Mouse (Mus musculus) liver, embryonic 14.5 days (tissue): ENCODE measurements around the gene Stil. TPM values are rescaled to one million over a fixed set of nuclear protein-coding genes. Genes with fewer than 3 reads are reported as not detected.
"Not testable (repeated sequence)": the region's sequence is repeated elsewhere in the genome, so short reads cannot be mapped to it uniquely, and the experiment has no call there.

ENCODE experiments used
- ATAC-seq: fragments of 200-750 bp; cut with Nextera tagmentation; 2 replicates; pipeline ENCODE4 v1.8.0; 2017; ENCODE audit warnings: moderate number of reproducible peaks, mild to moderate bottlenecking, moderate library complexity; ENCODE audit not compliant: insufficient read depth
- DNase-seq, 3 experiments: peaks; one replicate each; pipeline ENCODE4 v3.0.0-alpha.2; 2012 to 2013; ENCODE audit warnings: low read depth in 3 of 3, low spot score in 3 of 3
- H3K27ac ChIP-seq: fragments of 300-500 bp; sonication (generic); 2 replicates; pipeline ENCODE4 v1.5.1; 2014; ENCODE audit warnings: moderate library complexity, mild to moderate bottlenecking, control low read depth, inconsistent platforms
- H3K27me3 ChIP-seq: fragments of 300-500 bp; sonication (generic); 2 replicates; pipeline ENCODE4 v1.6.1; 2014; ENCODE audit warnings: mild to moderate bottlenecking, low read length, moderate library complexity; ENCODE audit not compliant: control insufficient read depth, insufficient read depth
- H3K36me3 ChIP-seq: fragments of 300-500 bp; sonication (generic); replicated peaks from 2 replicates; pipeline ENCODE4 v1.6.1; 2014; ENCODE audit warnings: low read depth; ENCODE audit not compliant: control insufficient read depth, insufficient read depth
- H3K4me1 ChIP-seq, 2 experiments: fragments of 200-500 bp in 1 of 2; fragments of 300-500 bp in 1 of 2; sonication (generic) in 1 of 2; replicated peaks; 2 replicates each; pipeline ENCODE4 v1.6.1; 2012 to 2014; ENCODE audit warnings: antibody characterized with exemption in 1 of 2, inconsistent platforms in 1 of 2, low read length in 1 of 2; ENCODE audit not compliant: control insufficient read depth in 2 of 2, insufficient read depth in 2 of 2
- H3K4me2 ChIP-seq: fragments of 300-500 bp; sonication (generic); 2 replicates; pipeline ENCODE4 v1.6.1; 2014; ENCODE audit warnings: low read depth, mild to moderate bottlenecking, control low read depth, moderate library complexity
- H3K4me3 ChIP-seq, 2 experiments: fragments of 200-500 bp in 1 of 2; fragments of 300-500 bp in 1 of 2; sonication (generic) in 1 of 2; 2 replicates each; pipeline ENCODE4 v1.5.1; 2012 to 2014; ENCODE audit warnings: low read depth in 2 of 2, low read length in 2 of 2, mild to moderate bottlenecking in 2 of 2, control low read depth in 1 of 2, inconsistent platforms in 1 of 2, moderate library complexity in 1 of 2; ENCODE audit not compliant: insufficient read depth in 1 of 2
- H3K9ac ChIP-seq: fragments of 300-500 bp; sonication (generic); replicated peaks from 2 replicates; pipeline ENCODE4 v1.6.1; 2014; ENCODE audit warnings: mild to moderate bottlenecking, control low read depth, moderate library complexity
- H3K9me3 ChIP-seq: fragments of 300-500 bp; sonication (generic); 2 replicates; pipeline ENCODE4 v1.6.1; 2016; ENCODE audit warnings: low read length, mixed read lengths; ENCODE audit not compliant: control insufficient read depth
- CTCF ChIP-seq: IDR thresholded peaks from 2 replicates; pipeline ENCODE4 v1.5.1; 2016; ENCODE audit warnings: antibody characterized with exemption, low read depth, control low read depth
- EP300 ChIP-seq: IDR thresholded peaks from 2 replicates; pipeline ENCODE4 v1.6.1; 2016; ENCODE audit warnings: antibody characterized with exemption, low read depth
- WGBS: fragments of 180-500 bp; shearing (Covaris S2); extraction: QIAGEN DNeasy Blood & Tissue Kit; methylation state at CpG from one replicate; pipeline ENCODE4 v1.1.7; 2014; ENCODE audit not compliant: insufficient replicate concordance; 5-methylcytosine and 5-hydroxymethylcytosine counted together
- polyA plus RNA-seq, 2 experiments: library from polyadenylated mRNA; depleted of rRNA in 1 of 2; stranded (reverse) in 1 of 2; unstranded in 1 of 2; fragments of >200 nt; fragmentation: Nextera tagmentation in 1 of 2; extraction: Ambion mirVana in 1 of 2; gene quantifications; 2 replicates each; pipeline versions ENCODE4 v1.2.1 to v1.2.3; 2012 to 2014

Gene Stil
- polyA plus RNA-seq, 2 experiments, result 8.7 to 12.9 TPM

- no peak overlapping the region for H3K9ac ChIP-seq
These were observed 40.4 kb upstream of the Stil start for GRCm38 (mm10) chr4:114959533-114959932.

GRCm38 (mm10) chr4:114960881-114961280 lies 39.1 kb upstream of the Stil start:
- ATAC-seq, H3K4me2 ChIP-seq, H3K27me3 ChIP-seq, H3K27ac ChIP-seq, H3K9ac ChIP-seq, DNase-seq, H3K9me3 ChIP-seq, H3K4me3 ChIP-seq, H3K4me1 ChIP-seq: not testable (repeated sequence)
- H3K36me3 ChIP-seq, result peaks cover 21% of the 10 kb centered on the region
- 54% methylated on average over 2 of the region's 2 CpGs for WGBS

More at GRCm38 (mm10) chr4:114959533-114959932, 40.4 kb upstream of the Stil start:
- H3K4me3 ChIP-seq, result no peak overlapping the region
- H3K27me3 ChIP-seq, result no peaks in the 10 kb centered on the region
- TF ChIP-seq CTCF (no peak), EP300 (no peak)
- no peak overlapping the region for H3K27ac ChIP-seq
- ATAC-seq (no peak), DNase-seq (no peak)
- 86% methylated on average over 2 of the region's 2 CpGs for WGBS
- no peaks in the 10 kb centered on the region for H3K9me3 ChIP-seq
- no peak overlapping the region for H3K4me2 ChIP-seq
- no peaks in the 10 kb centered on the region for H3K4me1 ChIP-seq
- peaks cover 15% of the 10 kb centered on the region for H3K36me3 ChIP-seq

GRCm38 (mm10) chr4:114970736-114971135 lies 29.2 kb upstream of the Stil start:
- ATAC-seq, result no peak
- TF ChIP-seq EP300 (no peak), CTCF (no peak)
- no peak overlapping the region for H3K4me2 ChIP-seq
- H3K36me3 ChIP-seq, result peaks cover 15% of the 10 kb centered on the region
- H3K4me1 ChIP-seq, result no peaks in the 10 kb centered on the region
- no peak overlapping the region for H3K4me3 ChIP-seq
- no peaks in the 10 kb centered on the region for H3K27me3 ChIP-seq
- no peak overlapping the region for H3K27ac ChIP-seq
- DNase-seq, result no peak
- no peaks in the 10 kb centered on the region for H3K9me3 ChIP-seq
- WGBS, result 73% methylated on average over 5 of the region's 5 CpGs
- H3K9ac ChIP-seq, result no peak overlapping the region

- Histone ChIP-seq H3K27ac (no peak overlapping the region), H3K9me3 (no peaks in the 10 kb centered on the region), H3K4me1 (no peaks in the 10 kb centered on the region), H3K4me3 (no peak overlapping the region), H3K9ac (no peak overlapping the region), H3K4me2 (no peak overlapping the region), H3K27me3 (no peaks in the 10 kb centered on the region), H3K36me3 (peaks cover 5% of the 10 kb centered on the region; the same call in 1 of the 2 replicates)
- 85% methylated on average over 1 of the region's 1 CpGs for WGBS
- ATAC-seq (no peak), DNase-seq (no peak)
- TF ChIP-seq CTCF (no peak), EP300 (no peak)
These were observed 26.7 kb upstream of the Stil start for GRCm38 (mm10) chr4:114973229-114973740.

- TF ChIP-seq EP300, result no peak
- TF ChIP-seq CTCF, result no peak
- no peaks in the 10 kb centered on the region for H3K27me3 ChIP-seq
- no peak for DNase-seq
- no peak for ATAC-seq
- H3K4me3 ChIP-seq, result no peak overlapping the region
- H3K9ac ChIP-seq, result no peak overlapping the region
- 44% methylated on average over 1 of the region's 1 CpGs for WGBS
- no peaks in the 10 kb centered on the region; the same call in 1 of the 2 replicates for H3K36me3 ChIP-seq
- H3K4me2 ChIP-seq, result no peak overlapping the region
- H3K27ac ChIP-seq, result no peak overlapping the region
- H3K4me1 ChIP-seq, result peaks cover 10 to 12% of the 10 kb centered on the region in 2 experiments
- H3K9me3 ChIP-seq, result no peaks in the 10 kb centered on the region
These were observed 17.3 kb upstream of the Stil start for GRCm38 (mm10) chr4:114982619-114983018.
